Mouse (Mus musculus): Measurements from ENCODE around the gene Poc1a. TPM values are rescaled to one million over a fixed set of nuclear protein-coding genes. Genes with fewer than 3 reads are reported as not detected.

The Poc1a gene
- polyA plus RNA-seq, 1 experiment = 9.4 TPM

DNA sequence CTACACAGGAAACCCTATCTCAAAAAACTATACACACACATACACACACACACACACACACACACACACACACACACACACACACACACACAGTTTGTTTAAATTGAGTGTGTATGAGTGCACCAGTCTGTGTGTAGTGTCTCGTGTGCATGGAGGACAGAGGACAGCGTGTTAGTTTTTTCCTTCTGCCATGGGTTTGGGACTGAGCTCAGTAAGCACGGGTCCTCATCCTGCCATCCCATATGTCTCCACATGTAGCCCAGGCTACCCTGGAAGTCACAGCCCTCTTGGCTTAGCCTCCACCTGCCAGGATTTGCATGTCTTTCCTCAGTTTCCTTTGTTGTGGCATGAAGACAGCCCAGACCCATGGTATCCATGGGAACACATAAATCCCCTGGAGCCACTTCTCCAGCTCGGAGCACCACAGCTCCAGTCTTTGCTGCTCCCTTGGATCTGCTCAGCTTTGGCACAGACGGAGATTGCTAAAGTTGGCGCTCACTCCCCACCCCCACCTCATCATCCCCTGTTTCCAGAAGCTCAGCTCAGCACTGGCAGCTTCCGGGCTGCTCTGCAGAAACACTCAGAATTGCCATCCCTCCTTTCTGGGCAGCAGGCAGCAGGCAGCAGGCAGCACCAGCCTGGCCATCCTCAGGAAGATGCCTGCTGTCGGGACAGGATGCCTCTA, 46.4 kb downstream of the Poc1a start:
- H3K27ac ChIP-seq (replicated peaks; ENCODE audit: low read depth, low read length) = no peak overlapping the region
- peaks cover under 1% of the 10 kb centered on the region; the same call in 1 of the 2 replicates for H3K4me1 ChIP-seq (ENCODE audit: control insufficient read depth, insufficient read depth, insufficient read length, low read length)
- no peak overlapping the region for H3K4me3 ChIP-seq (ENCODE audit: insufficient read depth, low read depth, low read length)

DNA sequence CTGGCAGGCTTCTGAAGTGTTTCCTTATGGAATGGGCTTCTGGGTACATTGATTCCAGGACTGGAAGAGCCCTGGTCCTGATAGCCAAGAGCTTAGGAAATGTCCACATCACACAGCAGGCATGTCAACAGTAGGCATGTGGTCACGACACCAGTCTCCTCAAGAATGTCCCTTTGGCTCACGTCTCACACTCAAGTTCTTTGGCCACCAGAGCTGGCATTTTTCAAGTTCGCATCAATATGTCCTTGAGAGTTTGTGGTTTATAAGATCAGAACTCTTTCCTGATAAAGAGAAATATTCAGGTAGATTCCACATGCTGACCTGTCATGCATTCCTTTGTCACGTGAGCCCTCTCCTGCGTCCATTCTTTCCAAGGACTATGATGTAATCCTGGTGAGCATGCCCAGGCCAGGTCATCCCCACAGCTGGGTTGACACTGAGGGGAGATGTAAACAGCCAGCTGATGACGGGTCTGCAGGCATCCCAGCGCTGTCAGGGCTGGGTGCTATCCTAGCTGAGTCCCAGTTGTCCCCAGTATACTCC, 47.3 kb downstream of the Poc1a start:
- Histone ChIP-seq H3K27ac (replicated peaks; ENCODE audit: low read depth, low read length) (no peak overlapping the region), H3K4me3 (ENCODE audit: insufficient read depth, low read depth, low read length) (no peak overlapping the region), H3K4me1 (ENCODE audit: control insufficient read depth, insufficient read depth, insufficient read length, low read length) (no peaks in the 10 kb centered on the region; the same call in 1 of the 2 replicates)

DNA sequence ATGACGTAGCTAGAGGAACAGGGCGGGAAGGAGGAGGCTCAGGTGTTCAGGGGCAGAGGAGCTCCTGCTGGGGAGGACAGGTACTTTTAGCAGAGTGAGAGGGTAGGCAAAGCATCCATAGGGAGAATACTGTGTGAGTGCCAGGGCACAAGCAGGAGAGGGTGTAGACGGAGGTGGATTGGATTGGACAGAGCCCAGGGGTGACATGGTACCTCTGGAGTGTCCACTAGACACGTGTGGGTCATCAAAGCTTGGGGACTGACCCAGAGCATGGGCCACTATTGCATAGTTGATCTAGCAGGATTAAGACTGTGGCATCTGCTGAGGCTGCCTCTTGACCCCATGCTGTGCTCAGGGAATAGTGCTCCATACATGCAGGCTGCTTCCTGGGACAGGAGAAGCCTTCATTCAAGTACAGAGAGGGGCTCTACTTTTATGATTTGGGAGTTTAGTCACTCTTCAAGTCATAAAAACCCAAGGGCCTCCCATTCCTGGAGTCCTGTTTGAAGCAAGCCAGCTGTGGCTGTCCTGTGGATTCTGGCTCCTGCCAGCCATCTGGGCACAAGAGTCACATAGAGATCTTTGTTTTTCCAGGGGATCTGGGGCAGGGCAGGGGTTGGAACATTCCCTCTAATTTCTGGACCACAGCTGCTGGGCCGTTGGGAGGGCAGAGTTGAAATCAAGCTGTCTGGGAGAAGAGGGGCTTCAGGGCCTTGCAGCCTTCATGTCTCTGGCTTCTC, 48.1 kb downstream of the Poc1a start:
- Histone ChIP-seq H3K27ac (replicated peaks; ENCODE audit: low read depth, low read length) (no peak overlapping the region), H3K4me3 (ENCODE audit: insufficient read depth, low read depth, low read length) (no peak overlapping the region), H3K4me1 (ENCODE audit: control insufficient read depth, insufficient read depth, insufficient read length, low read length) (no peaks in the 10 kb centered on the region; the same call in 1 of the 2 replicates)

- no peak overlapping the region for H3K4me3 ChIP-seq (ENCODE audit: insufficient read depth, low read depth, low read length)
- H3K4me1 ChIP-seq (ENCODE audit: control insufficient read depth, insufficient read depth, insufficient read length, low read length) = peaks cover 3% of the 10 kb centered on the region; the same call in 1 of the 2 replicates
- H3K27ac ChIP-seq (replicated peaks; ENCODE audit: low read depth, low read length) = no peak overlapping the region
Measured at GRCm38 (mm10) chr9:106332746-106333145, 51.9 kb downstream of the Poc1a start.

GRCm38 (mm10) chr9:106337620-106338019, 56.8 kb downstream of the Poc1a start:
- Histone ChIP-seq H3K27ac (replicated peaks; ENCODE audit: low read depth, low read length) (0 out of 2 replicates have a peak overlapping the region, but pooled peaks have one; percentile 19), H3K4me1 (ENCODE audit: control insufficient read depth, insufficient read depth, insufficient read length, low read length) (peaks cover 3% of the 10 kb centered on the region; the same call in 1 of the 2 replicates), H3K4me3 (ENCODE audit: insufficient read depth, low read depth, low read length) (no peak overlapping the region)

GRCm38 (mm10) chr9:106338462-106339172, 57.8 kb downstream of the Poc1a start:
- Histone ChIP-seq H3K4me1 (ENCODE audit: control insufficient read depth, insufficient read depth, insufficient read length, low read length) (peaks cover 3% of the 10 kb centered on the region; the same call in 1 of the 2 replicates), H3K4me3 (ENCODE audit: insufficient read depth, low read depth, low read length) (no peak overlapping the region), H3K27ac (replicated peaks; ENCODE audit: low read depth, low read length) (no peak overlapping the region)

DNA sequence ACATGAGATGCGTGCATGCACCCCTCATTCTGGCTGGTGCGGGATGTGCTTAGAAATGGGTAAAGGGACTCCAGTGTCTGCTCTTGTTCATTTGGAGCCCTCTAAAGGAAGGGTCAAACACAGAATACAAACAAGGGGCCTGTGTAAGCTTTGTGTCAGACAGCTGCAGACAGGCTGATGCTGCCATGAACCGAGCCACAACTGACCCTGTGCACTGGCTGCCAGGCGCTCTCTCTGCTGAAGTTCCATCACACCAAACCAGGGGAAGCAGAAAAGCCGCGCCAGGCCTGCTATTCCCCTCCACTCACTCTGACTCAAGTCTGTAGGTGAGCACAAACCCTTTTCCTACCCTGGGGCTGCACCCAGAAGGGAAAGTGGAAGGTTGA, 58.3 kb downstream of the Poc1a start:
- no peak overlapping the region for H3K4me3 ChIP-seq (ENCODE audit: insufficient read depth, low read depth, low read length)
- peaks cover 3% of the 10 kb centered on the region; the same call in 1 of the 2 replicates for H3K4me1 ChIP-seq (ENCODE audit: control insufficient read depth, insufficient read depth, insufficient read length, low read length)
- H3K27ac ChIP-seq (replicated peaks; ENCODE audit: low read depth, low read length) = no peak overlapping the region

DNA sequence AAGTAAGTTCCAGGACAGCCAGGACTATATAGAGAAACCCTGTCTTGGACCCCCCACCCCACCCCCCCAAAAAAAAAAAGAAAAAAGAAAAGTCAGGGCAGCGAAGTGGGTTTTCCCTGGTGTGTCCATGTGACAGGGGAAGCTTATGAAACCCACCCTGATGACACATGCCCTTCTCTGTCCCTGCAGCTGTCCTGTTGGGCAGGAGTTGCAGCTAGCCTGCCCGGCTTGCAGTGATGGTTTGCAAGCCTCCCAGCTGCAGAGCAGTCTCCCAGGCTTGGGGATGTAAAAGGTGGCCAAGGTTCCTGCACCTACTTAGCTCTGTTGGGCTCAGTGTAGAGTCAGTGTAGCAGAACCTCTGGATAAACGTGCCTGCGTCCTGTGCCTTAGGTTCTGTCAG, 58.9 kb downstream of the Poc1a start:
- Histone ChIP-seq H3K27ac (replicated peaks; ENCODE audit: low read depth, low read length) (no peak overlapping the region), H3K4me3 (ENCODE audit: insufficient read depth, low read depth, low read length) (no peak overlapping the region), H3K4me1 (ENCODE audit: control insufficient read depth, insufficient read depth, insufficient read length, low read length) (peaks cover 3% of the 10 kb centered on the region; the same call in 1 of the 2 replicates)

DNA sequence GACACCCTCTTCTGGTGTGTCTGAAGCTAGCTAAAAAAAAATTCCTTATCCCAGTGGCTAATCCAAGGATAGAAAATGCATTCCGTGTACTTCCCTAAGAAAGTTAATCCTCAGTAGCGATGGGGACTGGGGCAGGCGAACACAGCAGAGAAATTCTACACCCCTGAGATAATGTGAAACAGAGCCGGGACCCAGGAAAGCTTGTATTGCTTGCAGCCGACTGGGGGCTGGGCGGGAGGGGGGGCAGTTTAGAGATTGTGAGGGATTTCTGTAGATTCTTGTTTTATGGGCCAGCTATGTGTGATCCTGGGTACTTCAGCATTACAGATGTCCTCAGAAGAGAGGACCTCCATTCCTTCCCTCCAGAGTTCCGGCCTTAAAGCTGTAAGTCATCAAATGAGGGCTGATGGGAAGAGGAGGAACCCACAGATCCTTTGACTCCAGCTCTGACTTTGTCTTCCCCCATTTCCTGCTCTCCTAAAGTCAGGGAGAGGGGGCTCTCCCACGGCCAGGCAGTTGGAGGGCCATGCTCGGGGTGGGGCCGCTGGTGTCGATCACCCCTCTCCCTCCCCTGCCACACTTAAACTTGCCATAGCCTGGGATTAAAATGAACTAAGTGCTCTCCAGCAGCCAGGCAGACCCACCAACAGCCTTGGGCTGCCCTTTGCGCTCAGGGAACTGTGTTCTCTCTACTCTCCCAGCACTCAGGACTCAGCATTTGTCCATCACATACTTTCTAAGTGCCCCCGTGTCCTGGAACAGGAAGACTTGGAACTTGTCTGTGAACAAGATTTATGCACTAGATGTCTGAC, 59.8 kb downstream of the Poc1a start:
- H3K27ac ChIP-seq (replicated peaks; ENCODE audit: low read depth, low read length) = no peak overlapping the region
- peaks cover 9% of the 10 kb centered on the region for H3K4me1 ChIP-seq (ENCODE audit: control insufficient read depth, insufficient read depth, insufficient read length, low read length)
- H3K4me3 ChIP-seq (ENCODE audit: insufficient read depth, low read depth, low read length) = no peak overlapping the region

- H3K4me1 ChIP-seq (ENCODE audit: control insufficient read depth, insufficient read depth, insufficient read length, low read length) = peaks cover 9% of the 10 kb centered on the region
- H3K4me3 ChIP-seq (ENCODE audit: insufficient read depth, low read depth, low read length) = no peak overlapping the region
- H3K27ac ChIP-seq (replicated peaks; ENCODE audit: low read depth, low read length) = no peak overlapping the region
Measured at GRCm38 (mm10) chr9:106341313-106341686, 60.4 kb downstream of the Poc1a start.

GRCm38 (mm10) chr9:106342573-106342972, 61.7 kb downstream of the Poc1a start:
- H3K4me1 ChIP-seq (ENCODE audit: control insufficient read depth, insufficient read depth, insufficient read length, low read length) = peaks cover 6% of the 10 kb centered on the region
- no peak overlapping the region for H3K4me3 ChIP-seq (ENCODE audit: insufficient read depth, low read depth, low read length)
- no peak overlapping the region for H3K27ac ChIP-seq (replicated peaks; ENCODE audit: low read depth, low read length)

GRCm38 (mm10) chr9:106345167-106345566, 64.3 kb downstream of the Poc1a start:
- no peak overlapping the region for H3K4me3 ChIP-seq (ENCODE audit: insufficient read depth, low read depth, low read length)
- H3K4me1 ChIP-seq (ENCODE audit: control insufficient read depth, insufficient read depth, insufficient read length, low read length) = peaks cover 6% of the 10 kb centered on the region
- 0 out of 2 replicates have a peak overlapping the region, but pooled peaks have one; percentile 8 for H3K27ac ChIP-seq (replicated peaks; ENCODE audit: low read depth, low read length)

DNA sequence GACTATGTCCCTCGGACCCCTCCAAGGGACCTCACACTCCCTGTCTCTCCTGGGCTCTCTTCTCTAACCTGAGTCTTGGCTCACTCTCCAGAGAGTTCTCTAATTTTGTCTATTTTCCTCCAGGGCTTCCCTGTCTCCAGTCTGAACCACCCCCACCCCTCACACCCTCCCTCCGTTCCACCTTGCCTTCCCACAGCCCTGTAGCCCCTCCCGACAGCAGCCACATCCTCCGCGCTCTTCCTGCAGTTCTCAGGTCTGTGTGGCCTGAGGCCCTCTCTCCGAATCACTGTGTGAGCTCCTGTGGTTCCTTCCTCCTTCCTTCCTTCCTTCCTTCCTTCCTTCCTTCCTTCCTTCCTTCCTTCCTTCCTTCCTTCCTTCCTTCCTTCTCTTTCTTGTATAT, 64.8 kb downstream of the Poc1a start:
- no peak overlapping the region for H3K4me3 ChIP-seq (ENCODE audit: insufficient read depth, low read depth, low read length)
- H3K4me1 ChIP-seq (ENCODE audit: control insufficient read depth, insufficient read depth, insufficient read length, low read length) = peaks cover 6% of the 10 kb centered on the region
- H3K27ac ChIP-seq (replicated peaks; ENCODE audit: low read depth, low read length) = no peak overlapping the region

DNA sequence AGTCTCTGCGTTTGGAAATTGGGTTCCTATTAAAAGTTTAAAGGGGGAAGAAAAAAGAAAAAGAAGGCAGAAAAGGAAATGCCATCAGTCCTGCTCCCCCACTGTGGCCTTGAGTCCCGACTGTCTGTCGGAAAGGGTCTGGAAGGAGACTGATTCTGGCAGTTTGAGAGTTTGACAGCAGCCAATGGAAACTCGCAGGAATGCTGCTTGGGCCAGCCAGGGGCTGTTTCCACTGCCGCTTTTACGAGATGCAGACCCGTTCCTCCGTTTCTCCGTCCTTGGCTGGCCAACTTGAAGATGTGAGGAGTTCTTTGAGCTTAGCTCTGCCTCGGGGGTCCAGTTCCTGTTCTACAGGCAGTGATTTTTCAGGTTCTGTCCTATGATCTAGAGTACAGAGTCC, 67.4 kb downstream of the Poc1a start:
- Histone ChIP-seq H3K4me1 (ENCODE audit: control insufficient read depth, insufficient read depth, insufficient read length, low read length) (peaks cover 10% of the 10 kb centered on the region), H3K4me3 (ENCODE audit: insufficient read depth, low read depth, low read length) (no peak overlapping the region), H3K27ac (replicated peaks; ENCODE audit: low read depth, low read length) (no peak overlapping the region)

All from brown adipose tissue, adult 24 weeks (tissue).